In genomic region chr2:60643406-60643805, GRCm38 (mm10) we compare ENCODE assay signal across 28 mouse cellular contexts.
"Had no signal": no experiment of that assay in that cellular context is flagged by ENCODE, and none has a peak within 500 bp of the region (broad histone marks: within the 10 kb centered on the region; RNA-seq: fewer than 3 reads in every experiment).

No protein-coding gene starts in this region.

- H3K36me3 ChIP-seq: heart, embryonic 10.5 days; heart, embryonic 12.5 days; hindbrain, embryonic 10.5 days; hindbrain, embryonic 12.5 days; intestine, embryonic 15.5 days; limb, embryonic 10.5 days; limb, embryonic 12.5 days; liver, embryonic 13.5 days; liver, embryonic 15.5 days had no signal

- H3K27ac ChIP-seq: heart, embryonic 10.5 days; hindbrain, embryonic 10.5 days; hindbrain, embryonic 12.5 days; intestine, embryonic 15.5 days; layer of hippocampus, adult 2 months; left cerebral cortex, adult 2 months; limb, embryonic 10.5 days; limb, embryonic 12.5 days; liver, embryonic 13.5 days; liver, embryonic 15.5 days had no signal

- H3K4me2 ChIP-seq: heart, embryonic 12.5 days; hindbrain, embryonic 12.5 days; hindbrain, embryonic 14.5 days; intestine, embryonic 15.5 days; limb, embryonic 12.5 days; liver, embryonic 11.5 days; liver, embryonic 13.5 days; liver, embryonic 15.5 days had no signal

- H3K4me1 ChIP-seq: intestine, embryonic 15.5 days; liver, embryonic 13.5 days; liver, embryonic 15.5 days had no signal

- DNase-seq: gastrocnemius, postnatal 10 days; gastrocnemius, postnatal 25 days; heart, adult 18-20 months; heart, postnatal 10 days; heart, postnatal 4 days; kidney, adult 18-20 months; kidney, adult 8-10 months; kidney, postnatal 10 days; kidney, postnatal 25 days; kidney, postnatal 4 days; liver; liver, embryonic 13.5 days; liver, postnatal 0 days had no signal

- H3K4me3 ChIP-seq: heart, embryonic 10.5 days; heart, embryonic 12.5 days; hindbrain, embryonic 10.5 days; hindbrain, embryonic 12.5 days; intestine, embryonic 15.5 days; layer of hippocampus, adult 2 months; left cerebral cortex, adult 2 months; limb, embryonic 10.5 days; limb, embryonic 12.5 days; liver, embryonic 13.5 days; liver, embryonic 15.5 days had no signal

- H3K27me3 ChIP-seq: heart, embryonic 12.5 days; hindbrain, embryonic 12.5 days; intestine, embryonic 15.5 days; limb, embryonic 12.5 days; liver, embryonic 13.5 days; liver, embryonic 15.5 days had no signal

- H3K9ac ChIP-seq: heart, embryonic 12.5 days; hindbrain, embryonic 12.5 days; hindbrain, embryonic 14.5 days; intestine, embryonic 15.5 days; limb, embryonic 12.5 days; liver, embryonic 13.5 days; liver, embryonic 15.5 days; liver, postnatal 0 days had no signal

- H3K9me3 ChIP-seq: heart, embryonic 10.5 days; heart, embryonic 12.5 days; hindbrain, embryonic 10.5 days; hindbrain, embryonic 12.5 days; intestine, embryonic 15.5 days; limb, embryonic 10.5 days; limb, embryonic 12.5 days; liver, embryonic 13.5 days; liver, embryonic 15.5 days had no signal

- ATAC-seq: hindbrain, embryonic 16.5 days; inflammation-experienced regulatory T-cells, adult 6 months; intestine, embryonic 15.5 days; intestine, postnatal 0 days; liver, postnatal 0 days had no signal
